Mouse (Mus musculus): ENCODE measurements around the gene Samhd1.

DNA sequence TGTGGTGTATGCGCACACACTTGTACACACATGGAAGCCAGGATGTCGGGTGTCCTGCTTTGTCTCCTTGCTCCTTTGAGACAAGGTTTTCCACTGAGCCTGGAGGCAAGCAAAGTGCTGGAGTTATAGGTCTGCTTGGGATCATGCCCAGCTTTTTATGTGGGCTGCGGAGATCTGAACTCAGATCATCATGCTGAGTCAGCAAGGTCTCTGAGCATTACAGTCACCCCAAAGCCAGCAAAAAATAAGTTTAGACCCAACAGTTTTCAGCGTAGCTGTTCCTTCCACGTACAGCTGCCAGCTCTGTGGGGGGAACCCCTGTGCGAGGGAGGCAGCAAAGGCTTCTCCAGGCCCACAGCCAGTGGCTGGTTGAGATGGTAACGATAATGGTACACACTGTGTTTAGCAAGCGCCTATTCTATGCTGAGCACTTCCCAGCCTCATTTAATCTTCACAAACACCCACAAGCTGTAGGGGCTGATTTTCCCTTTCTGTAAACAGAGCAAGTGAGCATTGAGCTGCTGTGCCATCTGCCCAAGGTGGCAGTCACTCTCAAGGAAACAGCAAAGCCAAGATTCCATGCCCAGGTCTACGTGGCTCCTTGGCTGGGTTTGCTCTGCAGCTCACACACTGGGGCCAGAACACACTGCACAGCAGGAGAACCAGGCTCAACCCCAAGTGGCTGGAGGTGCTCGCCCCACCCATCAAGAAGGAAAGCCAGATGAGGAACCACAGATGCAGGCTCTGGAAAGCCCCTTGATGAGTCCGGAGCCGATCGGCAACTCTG, 86.5 kb downstream of the Samhd1 start:
- TF ChIP-seq CTCF (IDR thresholded peaks at IDR 0.05) = no peak
- no peak for TF ChIP-seq EP300 (IDR thresholded peaks at IDR 0.05)

Measured in lung, postnatal 0 days (tissue).